Mouse (Mus musculus): ENCODE measurements at regions not wholly inside any gene's neighbourhood (a gene's known extent, or its start where the extent isn't known, plus 50 kb on each side); places are given as distances from the start of the nearest gene placed in this dataset.

DNA sequence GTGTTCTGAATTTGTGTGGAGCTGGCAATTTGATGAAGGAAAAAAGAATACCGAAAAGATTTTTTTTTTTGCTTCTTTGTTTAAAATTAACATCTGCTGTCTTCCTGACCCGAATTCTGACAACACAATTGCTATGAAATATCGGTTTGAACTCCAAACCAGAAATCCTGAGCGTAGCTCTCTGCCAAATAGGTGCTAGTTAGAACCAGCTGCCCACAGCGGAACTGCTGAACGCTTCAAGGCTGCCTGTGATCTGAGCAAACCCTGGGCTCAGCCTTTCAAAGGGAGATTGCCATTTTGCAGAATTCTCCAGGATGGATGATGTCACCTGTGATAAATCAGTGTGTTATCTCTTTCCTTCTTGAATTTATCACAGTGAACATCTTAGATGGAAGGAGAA lies 380.6 kb upstream of the Arglu1 start:
- Histone ChIP-seq H3K4me1 (ENCODE audit: control insufficient read depth, insufficient read depth, low read length) (no peaks in the 10 kb centered on the region), H3K4me3 (ENCODE audit: insufficient read depth, low read depth, low read length) (no peak overlapping the region), H3K27me3 (replicated peaks; ENCODE audit: control insufficient read depth, insufficient read depth, low read length) (no peaks in the 10 kb centered on the region), H3K36me3 (ENCODE audit: control insufficient read depth, insufficient read depth, low read length) (no peaks in the 10 kb centered on the region), H3K27ac (ENCODE audit: insufficient read depth, low read depth, low read length) (peak overlapping the region; percentile 12; the same call in 1 of the 2 replicates)
- TF ChIP-seq CTCF (conservative IDR thresholded peaks at IDR 0.05; ENCODE audit: insufficient read depth, insufficient read length, low read depth, low read length) (no peak), POLR2A (IDR thresholded peaks at IDR 0.05; ENCODE audit: low read depth, low read length) (no peak)
- DNase-seq, result peak; percentile 61
- WGBS, result 61% methylated on average over 6 of the region's 6 CpGs

DNA sequence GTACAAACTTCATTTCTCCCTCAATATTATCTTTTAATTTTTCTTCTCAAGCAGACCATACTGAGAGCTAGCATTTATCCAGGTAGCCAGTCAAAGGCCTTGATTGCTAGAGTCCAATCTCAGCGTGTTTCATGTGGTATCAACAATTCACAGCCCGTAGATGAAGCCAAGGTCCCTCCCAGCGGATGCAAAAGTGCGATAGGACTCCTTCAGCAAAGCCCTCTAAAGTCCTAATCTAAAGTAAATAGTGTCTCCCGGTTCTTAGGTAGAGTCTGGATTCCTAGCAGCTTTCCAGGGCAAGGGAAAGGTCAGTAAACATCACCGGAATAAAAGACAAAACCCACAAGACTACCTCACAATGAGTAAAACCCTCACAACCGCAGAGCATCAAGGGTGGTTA lies 379.5 kb upstream of the Arglu1 start:
- no peak for DNase-seq
- TF ChIP-seq CTCF (conservative IDR thresholded peaks at IDR 0.05; ENCODE audit: insufficient read depth, insufficient read length, low read depth, low read length), result no peak
- TF ChIP-seq POLR2A (IDR thresholded peaks at IDR 0.05; ENCODE audit: low read depth, low read length), result no peak
- Histone ChIP-seq H3K27ac (ENCODE audit: insufficient read depth, low read depth, low read length) (no peak overlapping the region), H3K36me3 (ENCODE audit: control insufficient read depth, insufficient read depth, low read length) (no peaks in the 10 kb centered on the region), H3K27me3 (replicated peaks; ENCODE audit: control insufficient read depth, insufficient read depth, low read length) (no peaks in the 10 kb centered on the region), H3K4me1 (ENCODE audit: control insufficient read depth, insufficient read depth, low read length) (no peaks in the 10 kb centered on the region), H3K4me3 (ENCODE audit: insufficient read depth, low read depth, low read length) (no peak overlapping the region)
- 79% methylated on average over 7 of the region's 7 CpGs for WGBS

DNA sequence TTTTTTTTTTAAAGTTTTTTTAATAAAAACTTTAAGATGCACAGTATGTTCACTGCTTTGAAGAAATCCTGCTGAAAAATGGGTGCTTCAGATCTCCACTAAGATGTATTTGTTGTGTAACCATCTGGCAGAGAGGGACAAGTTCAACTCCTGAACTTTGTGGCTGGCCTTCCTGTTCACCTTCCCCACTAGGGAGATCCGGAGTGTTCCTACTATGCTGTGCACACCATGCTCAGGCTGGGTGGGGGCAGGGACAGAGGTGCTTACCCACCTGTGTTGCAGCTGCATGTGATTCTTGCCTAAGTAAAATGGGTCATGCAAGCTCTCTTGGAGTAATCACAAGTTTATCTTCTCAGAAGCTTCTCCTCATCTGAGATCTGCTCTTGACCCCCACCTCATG lies 377.4 kb upstream of the Arglu1 start:
- no peaks in the 10 kb centered on the region for H3K27me3 ChIP-seq (replicated peaks; ENCODE audit: control insufficient read depth, insufficient read depth, low read length)
- WGBS, result 50% methylated on average over 1 of the region's 1 CpGs
- peak; percentile 8 for DNase-seq
- no peaks in the 10 kb centered on the region for H3K4me1 ChIP-seq (ENCODE audit: control insufficient read depth, insufficient read depth, low read length)
- no peak overlapping the region for H3K27ac ChIP-seq (ENCODE audit: insufficient read depth, low read depth, low read length)
- TF ChIP-seq POLR2A (IDR thresholded peaks at IDR 0.05; ENCODE audit: low read depth, low read length) (no peak), CTCF (conservative IDR thresholded peaks at IDR 0.05; ENCODE audit: insufficient read depth, insufficient read length, low read depth, low read length) (no peak)
- no peaks in the 10 kb centered on the region for H3K36me3 ChIP-seq (ENCODE audit: control insufficient read depth, insufficient read depth, low read length)
- H3K4me3 ChIP-seq (ENCODE audit: insufficient read depth, low read depth, low read length), result no peak overlapping the region

DNA sequence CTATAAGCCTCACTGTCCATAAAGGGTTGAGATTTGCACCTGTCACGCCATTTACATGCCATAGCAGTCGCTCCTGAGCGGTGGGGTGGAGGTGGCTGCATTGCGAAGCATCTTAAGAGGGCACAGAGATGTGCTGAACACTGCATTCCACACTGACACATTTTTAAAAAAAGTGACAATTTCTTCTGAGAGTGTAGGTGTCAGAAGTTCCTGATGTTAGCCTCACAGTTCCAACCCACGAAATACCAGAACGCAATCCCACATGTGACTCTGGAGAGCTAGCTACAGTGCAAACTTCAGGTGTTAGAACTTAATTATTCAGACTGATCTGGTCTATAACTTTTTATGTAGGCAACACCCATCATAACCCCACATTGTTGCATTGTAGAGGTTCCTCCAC lies 369.8 kb upstream of the Arglu1 start:
- TF ChIP-seq POLR2A (IDR thresholded peaks at IDR 0.05; ENCODE audit: low read depth, low read length), result no peak
- TF ChIP-seq CTCF (conservative IDR thresholded peaks at IDR 0.05; ENCODE audit: insufficient read depth, insufficient read length, low read depth, low read length), result no peak
- no peak overlapping the region for H3K27ac ChIP-seq (ENCODE audit: insufficient read depth, low read depth, low read length)
- WGBS, result 99% methylated on average over 6 of the region's 6 CpGs

DNA sequence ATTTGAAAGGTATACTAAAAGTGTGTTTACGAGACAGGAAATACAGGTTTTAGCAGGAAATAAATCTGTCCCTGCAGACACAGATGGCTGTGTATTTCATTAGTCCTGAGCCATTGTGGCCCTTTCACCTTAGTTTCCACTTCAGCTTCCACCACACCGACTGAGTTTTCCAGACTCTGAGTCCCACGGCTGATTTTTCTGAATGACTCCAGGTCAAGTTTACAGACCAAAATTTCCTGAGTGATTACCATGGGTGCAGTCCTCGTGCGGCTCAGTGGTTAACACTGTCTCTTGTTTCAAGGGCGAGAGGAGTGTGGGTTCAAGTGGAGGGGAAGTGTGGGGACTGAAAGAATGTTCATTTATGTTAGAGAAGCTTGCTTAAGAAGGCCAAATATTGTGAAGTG lies 365.1 kb upstream of the Arglu1 start:
- Histone ChIP-seq H3K4me3 (ENCODE audit: insufficient read depth, low read depth, low read length) (no peak overlapping the region), H3K27me3 (replicated peaks; ENCODE audit: control insufficient read depth, insufficient read depth, low read length) (no peaks in the 10 kb centered on the region)
- no peak for TF ChIP-seq CTCF (conservative IDR thresholded peaks at IDR 0.05; ENCODE audit: insufficient read depth, insufficient read length, low read depth, low read length)
- TF ChIP-seq POLR2A (IDR thresholded peaks at IDR 0.05; ENCODE audit: low read depth, low read length), result no peak

More for the DNA sequence above, 369.8 kb upstream of the Arglu1 start:
- no peaks in the 10 kb centered on the region for H3K27me3 ChIP-seq (replicated peaks; ENCODE audit: control insufficient read depth, insufficient read depth, low read length)
- no peaks in the 10 kb centered on the region for H3K36me3 ChIP-seq (ENCODE audit: control insufficient read depth, insufficient read depth, low read length)
- no peak overlapping the region for H3K4me3 ChIP-seq (ENCODE audit: insufficient read depth, low read depth, low read length)
- no peak for DNase-seq
- no peaks in the 10 kb centered on the region for H3K4me1 ChIP-seq (ENCODE audit: control insufficient read depth, insufficient read depth, low read length)

DNA sequence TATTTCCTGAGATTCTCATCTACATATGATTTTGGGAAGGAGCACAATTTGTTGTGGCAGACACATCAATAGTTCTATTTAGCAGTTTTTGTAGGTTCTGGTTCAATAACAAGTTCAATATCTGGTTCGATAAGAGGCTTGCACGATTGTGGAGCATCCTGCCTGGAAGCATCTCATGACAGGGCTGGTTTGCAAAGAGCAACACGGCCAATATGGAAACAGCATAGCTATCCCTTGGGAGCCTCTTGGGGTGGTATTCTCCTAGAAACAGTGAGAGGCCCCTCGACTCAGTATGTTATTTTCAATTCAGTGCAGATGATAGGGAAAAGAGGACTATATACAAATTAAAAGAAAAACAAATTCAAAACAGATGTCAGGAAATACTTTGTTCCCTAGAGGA lies 364.5 kb upstream of the Arglu1 start:
- TF ChIP-seq POLR2A (IDR thresholded peaks at IDR 0.05; ENCODE audit: low read depth, low read length), result no peak
- TF ChIP-seq CTCF (conservative IDR thresholded peaks at IDR 0.05; ENCODE audit: insufficient read depth, insufficient read length, low read depth, low read length), result no peak
- no peaks in the 10 kb centered on the region for H3K4me1 ChIP-seq (ENCODE audit: control insufficient read depth, insufficient read depth, low read length)
- no peak overlapping the region for H3K4me3 ChIP-seq (ENCODE audit: insufficient read depth, low read depth, low read length)
- DNase-seq, result no peak
- H3K36me3 ChIP-seq (ENCODE audit: control insufficient read depth, insufficient read depth, low read length), result no peaks in the 10 kb centered on the region
- 77% methylated on average over 4 of the region's 4 CpGs for WGBS
- H3K27me3 ChIP-seq (replicated peaks; ENCODE audit: control insufficient read depth, insufficient read depth, low read length), result no peaks in the 10 kb centered on the region
- no peak overlapping the region for H3K27ac ChIP-seq (ENCODE audit: insufficient read depth, low read depth, low read length)

More for the DNA sequence above, 365.1 kb upstream of the Arglu1 start:
- H3K27ac ChIP-seq (ENCODE audit: insufficient read depth, low read depth, low read length), result no peak overlapping the region
- no peaks in the 10 kb centered on the region for H3K4me1 ChIP-seq (ENCODE audit: control insufficient read depth, insufficient read depth, low read length)
- 50% methylated on average over 6 of the region's 6 CpGs for WGBS
- no peak for DNase-seq
- H3K36me3 ChIP-seq (ENCODE audit: control insufficient read depth, insufficient read depth, low read length), result no peaks in the 10 kb centered on the region

DNA sequence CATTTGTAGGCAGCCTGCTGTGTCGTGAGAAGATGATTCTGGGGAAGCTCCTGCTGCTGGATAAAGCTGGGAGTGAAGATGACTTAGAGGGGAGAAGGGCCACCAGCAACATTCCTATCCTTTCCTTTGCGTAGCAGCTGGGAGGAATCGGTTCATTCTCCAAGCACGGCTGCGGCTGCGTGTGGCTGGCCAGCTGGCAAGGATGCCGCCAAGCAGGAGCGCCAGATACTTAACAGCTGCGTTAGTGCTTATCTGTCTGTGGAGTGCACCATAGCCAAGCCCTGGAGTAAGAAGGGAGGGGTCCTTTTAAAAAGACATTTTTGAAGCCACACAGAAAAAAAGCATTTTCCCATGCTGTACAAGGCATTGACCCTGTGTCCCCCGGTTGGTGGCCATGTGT lies 361.4 kb upstream of the Arglu1 start:
- TF ChIP-seq POLR2A (IDR thresholded peaks at IDR 0.05; ENCODE audit: low read depth, low read length), result no peak
- no peak for TF ChIP-seq CTCF (conservative IDR thresholded peaks at IDR 0.05; ENCODE audit: insufficient read depth, insufficient read length, low read depth, low read length)
- no peaks in the 10 kb centered on the region for H3K27me3 ChIP-seq (replicated peaks; ENCODE audit: control insufficient read depth, insufficient read depth, low read length)
- no peak overlapping the region for H3K27ac ChIP-seq (ENCODE audit: insufficient read depth, low read depth, low read length)
- 78% methylated on average over 10 of the region's 10 CpGs for WGBS
- H3K36me3 ChIP-seq (ENCODE audit: control insufficient read depth, insufficient read depth, low read length), result no peaks in the 10 kb centered on the region
- peak; percentile 7 for DNase-seq
- no peaks in the 10 kb centered on the region for H3K4me1 ChIP-seq (ENCODE audit: control insufficient read depth, insufficient read depth, low read length)
- H3K4me3 ChIP-seq (ENCODE audit: insufficient read depth, low read depth, low read length), result no peak overlapping the region

Measured in kidney, adult 2 months (tissue).